Mouse (Mus musculus) kidney, postnatal 14 days (tissue): ENCODE measurements around the gene Dock4.

ENCODE experiments used
- DNase-seq: peaks from one replicate; pipeline ENCODE4 v3.0.0; 2022; ENCODE audit warnings: mixed read lengths

The Dock4 gene

GRCm38 (mm10) chr12:40789379-40790361, 343.9 kb downstream of the Dock4 start:
- DNase-seq, result no peak

- DNase-seq, result no peak
Observed at GRCm38 (mm10) chr12:40791221-40791620, 345.5 kb downstream of the Dock4 start.

GRCm38 (mm10) chr12:40792184-40792650, 346.5 kb downstream of the Dock4 start:
- no peak for DNase-seq

GRCm38 (mm10) chr12:40794066-40794465, 348.3 kb downstream of the Dock4 start:
- no peak for DNase-seq

GRCm38 (mm10) chr12:40794756-40795155, 349.0 kb downstream of the Dock4 start:
- peak; percentile 28 for DNase-seq

- DNase-seq, result no peak
Observed at GRCm38 (mm10) chr12:40795768-40796167, 350.0 kb downstream of the Dock4 start.

GRCm38 (mm10) chr12:40796813-40797491, 351.2 kb downstream of the Dock4 start:
- DNase-seq, result no peak

- no peak for DNase-seq
Observed at GRCm38 (mm10) chr12:40797561-40798343, 352.0 kb downstream of the Dock4 start.

GRCm38 (mm10) chr12:40798344-40799017, 352.7 kb downstream of the Dock4 start:
- no peak for DNase-seq

- DNase-seq, result no peak
Observed at GRCm38 (mm10) chr12:40801456-40801855, 355.7 kb downstream of the Dock4 start.

- no peak for DNase-seq
Observed at GRCm38 (mm10) chr12:40805257-40805656, 359.5 kb downstream of the Dock4 start.

GRCm38 (mm10) chr12:40807916-40808315, 362.2 kb downstream of the Dock4 start:
- DNase-seq, result no peak

GRCm38 (mm10) chr12:40813474-40813873, 367.7 kb downstream of the Dock4 start:
- no peak for DNase-seq

- DNase-seq, result no peak
Observed at GRCm38 (mm10) chr12:40814659-40815363, 369.1 kb downstream of the Dock4 start.

- DNase-seq, result no peak
Observed at GRCm38 (mm10) chr12:40818046-40818708, 372.4 kb downstream of the Dock4 start.

- no peak for DNase-seq
Observed at GRCm38 (mm10) chr12:40823631-40824030, 377.9 kb downstream of the Dock4 start.

GRCm38 (mm10) chr12:40824251-40824650, 378.5 kb downstream of the Dock4 start:
- DNase-seq, result peak; percentile 24

GRCm38 (mm10) chr12:40825935-40826460, 380.2 kb downstream of the Dock4 start:
- DNase-seq, result peak; percentile 22

GRCm38 (mm10) chr12:40826491-40826890, 380.7 kb downstream of the Dock4 start:
- DNase-seq, result peak; percentile 60

GRCm38 (mm10) chr12:40828025-40828424, 382.3 kb downstream of the Dock4 start:
- DNase-seq, result no peak

- DNase-seq, result no peak
Observed at GRCm38 (mm10) chr12:40829269-40829668, 383.5 kb downstream of the Dock4 start.
